Mouse (Mus musculus) C2C12 (cell line): ENCODE data around the gene Spata32. TPM values are rescaled to one million over a fixed set of nuclear protein-coding genes. Genes with fewer than 3 reads are reported as not detected.

ENCODE experiments used
- H3K27me3 ChIP-seq: one replicate; pipeline ENCODE4 v1.6.1; 2011; ENCODE audit not compliant: control insufficient read depth, insufficient read depth, insufficient read length
- H3K36me3 ChIP-seq: one replicate; pipeline ENCODE4 v1.6.1; 2011; ENCODE audit not compliant: control insufficient read depth, insufficient read depth
- H3K4me3 ChIP-seq: one replicate; pipeline ENCODE4 v1.5.1; 2011; ENCODE audit warnings: mild to moderate bottlenecking, control low read depth; ENCODE audit not compliant: poor library complexity, insufficient read depth, severe bottlenecking
- H3K79me2 ChIP-seq: one replicate; pipeline ENCODE4 v1.6.1; 2011; ENCODE audit not compliant: control insufficient read depth, insufficient read depth
- H3K79me3 ChIP-seq: one replicate; pipeline ENCODE4 v1.6.1; 2011; ENCODE audit warnings: low read depth, control low read depth
- H3ac ChIP-seq: one replicate; pipeline ENCODE3; 2011; ENCODE audit warnings: low read depth; ENCODE audit not compliant: control insufficient read depth, insufficient read length
- CEBPB ChIP-seq: IDR thresholded peaks from one replicate; pipeline ENCODE4 v1.6.1; 2011; ENCODE audit warnings: low read depth, mild to moderate bottlenecking, control low read depth, moderate library complexity
- CTCF ChIP-seq: IDR thresholded peaks from one replicate; pipeline ENCODE4 v1.5.1; 2011; ENCODE audit not compliant: control insufficient read depth, insufficient read depth, insufficient read length
- FOSL1 ChIP-seq: IDR thresholded peaks from one replicate; pipeline ENCODE4 v1.8.0; 2011; ENCODE audit warnings: mild to moderate bottlenecking, low read length; ENCODE audit not compliant: poor library complexity, insufficient read depth, severe bottlenecking
- MAX ChIP-seq: IDR thresholded peaks from one replicate; pipeline ENCODE4 v1.6.1; 2011; ENCODE audit warnings: mild to moderate bottlenecking, control low read depth
- MYOD1 ChIP-seq: IDR thresholded peaks from one replicate; pipeline ENCODE4 v1.6.1; 2011; ENCODE audit warnings: low read depth; ENCODE audit not compliant: control insufficient read depth, insufficient read length
- MYOG ChIP-seq: IDR thresholded peaks from one replicate; pipeline ENCODE4 v1.6.1; 2011; ENCODE audit not compliant: control insufficient read depth, insufficient read length; ENCODE audit errors: extremely low read depth
- USF1 ChIP-seq: IDR thresholded peaks from one replicate; pipeline ENCODE4 v1.6.1; 2011; ENCODE audit warnings: low read depth, mild to moderate bottlenecking, control low read depth, moderate library complexity
- polyA plus RNA-seq: library from polyadenylated mRNA; unstranded; fragments of >200 nt; fragmentation: generic; extraction: Trizol; gene quantifications from one replicate; pipeline ENCODE4 v1.2.1, GENCODE M21; 2012; ENCODE audit warnings: missing spikeins

The Spata32 gene
- polyA plus RNA-seq, 1 experiment = not detected

GRCm38 (mm10) chr11:103257938-103258481 lies 39.8 kb upstream of the Spata32 start:
- H3K79me2 ChIP-seq = peaks cover 100% of the 10 kb centered on the region
- H3K36me3 ChIP-seq = peaks cover 23% of the 10 kb centered on the region
- H3K4me3 ChIP-seq = no peak overlapping the region
- H3ac ChIP-seq = no peak overlapping the region
- no peak for TF ChIP-seq MAX
- TF ChIP-seq CEBPB = peak; percentile 81
- TF ChIP-seq CTCF = no peak
- TF ChIP-seq FOSL1 = peak; percentile 7
- TF ChIP-seq MYOG = no peak
- TF ChIP-seq MYOD1 = no peak
- no peak for TF ChIP-seq USF1
- H3K79me3 ChIP-seq = peaks cover 78% of the 10 kb centered on the region
- no peaks in the 10 kb centered on the region for H3K27me3 ChIP-seq

GRCm38 (mm10) chr11:103253605-103254004 lies 35.4 kb upstream of the Spata32 start:
- TF ChIP-seq MAX (no peak), USF1 (no peak), CEBPB (no peak), FOSL1 (no peak), MYOG (no peak), CTCF (no peak), MYOD1 (no peak)
- H3ac ChIP-seq = no peak overlapping the region
- peaks cover 70% of the 10 kb centered on the region for H3K79me3 ChIP-seq
- peaks cover 100% of the 10 kb centered on the region for H3K79me2 ChIP-seq
- no peak overlapping the region for H3K4me3 ChIP-seq
- peaks cover 17% of the 10 kb centered on the region for H3K36me3 ChIP-seq
- no peaks in the 10 kb centered on the region for H3K27me3 ChIP-seq

DNA sequence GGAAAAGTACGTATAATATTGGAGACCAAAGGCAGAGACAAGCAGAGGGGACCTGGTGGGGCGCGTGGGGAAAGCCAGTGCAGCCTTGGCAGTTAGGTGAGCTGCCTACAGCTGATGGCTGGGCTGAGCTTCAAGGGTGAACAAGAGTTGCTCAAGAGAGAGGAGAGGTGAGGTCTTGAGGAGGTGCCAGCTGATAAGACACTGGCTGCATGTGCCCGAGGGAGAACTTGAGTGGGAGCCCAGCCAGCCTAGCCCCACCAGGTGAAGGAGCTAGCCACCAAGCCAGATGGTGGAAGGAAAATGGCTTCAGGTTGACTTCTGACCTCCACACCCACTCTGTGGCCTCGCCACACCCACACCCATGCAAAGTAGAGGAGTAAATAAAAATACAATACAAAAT lies 34.1 kb upstream of the Spata32 start:
- Histone ChIP-seq H3K79me3 (peaks cover 70% of the 10 kb centered on the region), H3K36me3 (peaks cover 15% of the 10 kb centered on the region), H3K79me2 (peaks cover 100% of the 10 kb centered on the region), H3K4me3 (no peak overlapping the region), H3ac (no peak overlapping the region), H3K27me3 (no peaks in the 10 kb centered on the region)
- no peak for TF ChIP-seq MYOD1
- no peak for TF ChIP-seq USF1
- TF ChIP-seq MYOG = no peak
- no peak for TF ChIP-seq CTCF
- TF ChIP-seq CEBPB = no peak
- TF ChIP-seq MAX = no peak
- TF ChIP-seq FOSL1 = no peak

DNA sequence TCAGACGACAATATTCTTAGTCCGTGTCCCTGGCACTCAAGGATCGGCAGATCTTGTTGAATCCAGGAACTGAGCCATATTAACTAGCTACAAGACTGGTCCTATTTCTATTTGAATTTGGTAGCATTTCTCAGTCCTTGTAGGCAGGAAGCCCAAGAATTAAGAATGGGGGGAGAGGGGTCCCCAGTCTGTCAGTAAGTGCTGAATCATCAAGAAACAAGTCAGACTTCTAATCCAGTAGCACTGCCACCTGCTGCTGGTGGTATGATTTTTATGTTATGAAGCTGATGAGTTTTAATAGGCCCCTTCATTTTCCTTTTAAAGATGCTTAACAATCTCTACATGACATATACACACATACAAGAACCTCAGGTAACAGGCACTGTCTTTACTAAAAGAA lies 32.1 kb upstream of the Spata32 start:
- peaks cover 88% of the 10 kb centered on the region for H3K79me2 ChIP-seq
- peaks cover 4% of the 10 kb centered on the region for H3K36me3 ChIP-seq
- TF ChIP-seq MYOG (no peak), CEBPB (no peak), FOSL1 (no peak), USF1 (no peak), MAX (no peak), MYOD1 (no peak), CTCF (no peak)
- no peaks in the 10 kb centered on the region for H3K27me3 ChIP-seq
- H3ac ChIP-seq = no peak overlapping the region
- H3K4me3 ChIP-seq = no peak overlapping the region
- H3K79me3 ChIP-seq = peaks cover 63% of the 10 kb centered on the region

DNA sequence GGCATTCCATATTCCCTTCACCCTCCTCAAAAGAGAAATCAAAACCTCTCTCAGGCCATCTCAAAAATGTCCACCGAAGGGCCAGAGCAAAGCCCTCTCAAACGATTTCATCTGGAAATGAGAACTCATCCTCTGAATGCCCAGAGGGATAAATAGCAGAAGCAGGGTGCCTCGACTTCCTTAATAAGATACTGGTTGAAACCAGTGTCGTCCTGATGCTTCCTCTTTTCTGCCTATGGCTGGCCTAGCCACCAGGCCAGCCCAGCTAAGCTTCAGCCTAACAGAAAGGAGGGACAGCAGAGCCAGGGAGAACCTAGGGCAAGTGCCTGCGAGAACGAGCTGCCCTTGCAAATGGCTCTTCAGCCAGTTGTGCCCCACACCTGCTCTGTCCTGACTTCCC lies 31.3 kb upstream of the Spata32 start:
- TF ChIP-seq CTCF (no peak), USF1 (no peak), MYOD1 (no peak), MAX (no peak), MYOG (no peak), FOSL1 (no peak), CEBPB (no peak)
- Histone ChIP-seq H3K79me3 (peaks cover 68% of the 10 kb centered on the region), H3ac (no peak overlapping the region), H3K4me3 (no peak overlapping the region), H3K79me2 (peaks cover 88% of the 10 kb centered on the region), H3K27me3 (no peaks in the 10 kb centered on the region), H3K36me3 (peaks cover 10% of the 10 kb centered on the region)

DNA sequence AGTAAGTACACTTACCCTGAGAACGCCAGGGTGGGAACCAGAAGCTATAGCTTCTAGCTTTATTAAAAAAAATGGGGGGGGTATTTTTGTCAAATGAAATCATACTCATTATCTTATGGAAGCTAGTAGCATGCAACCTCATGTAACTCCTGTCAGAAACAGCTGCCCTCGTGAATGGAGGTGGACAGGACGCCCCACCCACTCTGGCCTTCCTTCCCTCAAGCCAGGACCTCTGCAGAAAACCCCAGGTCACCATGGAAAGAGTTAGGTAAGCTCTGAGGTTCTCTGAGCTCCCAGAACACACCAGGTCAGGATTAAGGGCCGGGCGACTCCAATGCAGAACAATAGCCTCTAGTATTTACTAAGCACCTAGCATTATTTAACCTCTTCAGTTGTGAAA lies 30.6 kb upstream of the Spata32 start:
- Histone ChIP-seq H3K36me3 (peaks cover 17% of the 10 kb centered on the region), H3K79me3 (peaks cover 69% of the 10 kb centered on the region)
- TF ChIP-seq MYOG (no peak), MYOD1 (no peak), MAX (no peak), CTCF (no peak), CEBPB (no peak), USF1 (no peak), FOSL1 (no peak)

More for the DNA sequence above, 30.6 kb upstream of the Spata32 start:
- no peak overlapping the region for H3K4me3 ChIP-seq
- no peak overlapping the region for H3ac ChIP-seq
- H3K79me2 ChIP-seq = peaks cover 88% of the 10 kb centered on the region
- H3K27me3 ChIP-seq = no peaks in the 10 kb centered on the region
